Comparison of ENCODE assay signal across 10 mouse cellular contexts in genomic region chr15:79322281-79322990, GRCm38 (mm10). TPM values are rescaled to one million over a fixed set of nuclear protein-coding genes. Genes with fewer than 3 reads are reported as not detected.
DNase-seq lines count a peak whose midpoint lies in the region; ATAC-seq and TF ChIP-seq lines count a peak whose summit lies in the region.
"Had no signal": no experiment of that assay in that cellular context is flagged by ENCODE, and none has a peak within 500 bp of the region (broad histone marks: within the 10 kb centered on the region; RNA-seq: fewer than 3 reads in every experiment).

No protein-coding gene starts in this region.

- peak overlapping the region; percentile 66 for H3K27ac ChIP-seq in spleen, adult 2 months (ENCODE audit: insufficient read depth, low read length)
- peak overlapping the region; percentile 80 for H3K27ac ChIP-seq in lung, embryonic 15.5 days
- no peak overlapping the region for H3K27ac ChIP-seq in hindbrain, embryonic 12.5 days
- H3K27ac ChIP-seq in hindbrain, embryonic 10.5 days, result no peak overlapping the region

- no peak overlapping the region for H3K4me2 ChIP-seq in lung, embryonic 15.5 days
- H3K4me2 ChIP-seq in hindbrain, embryonic 12.5 days (replicated peaks), result no peak overlapping the region

- no peaks in the 10 kb centered on the region for H3K36me3 ChIP-seq in spleen, adult 2 months (ENCODE audit: control insufficient read depth, insufficient read depth, low read length)
- H3K36me3 ChIP-seq in lung, embryonic 15.5 days, result no peaks in the 10 kb centered on the region
- H3K36me3 ChIP-seq in hindbrain, embryonic 12.5 days, result 0 out of 2 replicates have a peak, but pooled peaks cover 3% of the 10 kb centered on the region
- H3K36me3 ChIP-seq in hindbrain, embryonic 10.5 days, result peaks cover 6% of the 10 kb centered on the region

- WGBS in spleen, adult 2 months, result 23% methylated on average over 11 of the region's 11 CpGs
- whole genome bisulfite sequencing in lung, embryonic 15.5 days, result 35% methylated on average over 11 of the region's 11 CpGs
- WGBS in hindbrain, embryonic 12.5 days, result 78% methylated on average over 11 of the region's 11 CpGs
- 80% methylated on average over 11 of the region's 11 CpGs for WGBS in hindbrain, embryonic 10.5 days

- TF ChIP-seq POLR2A in spleen, adult 2 months (IDR thresholded peaks at IDR 0.05; ENCODE audit: low read depth, low read length), result no peak

- no peak for TF ChIP-seq CTCF in spleen, adult 2 months (IDR thresholded peaks at IDR 0.05; ENCODE audit: extremely low read depth, insufficient read depth, insufficient read length, insufficient replicate concordance)

- ATAC-seq in lung, embryonic 15.5 days (ENCODE audit: borderline replicate concordance, extremely low read depth, low FRiP score, low TSS enrichment), result no peak
- ATAC-seq in hindbrain, embryonic 12.5 days (ENCODE audit: low FRiP score), result no peak

- peak; percentile 22 to 53 for DNase-seq in adrenal gland, postnatal 36 days
- no peak for DNase-seq in adrenal gland, adult 8-10 months
- DNase-seq in spleen, adult 2 months (ENCODE audit: low read depth in 1 of 2, low spot score in 2 of 2), result no peak
- DNase-seq in spleen, postnatal 4 days (ENCODE audit: low spot score in 2 of 2), result no peak
- no peak for DNase-seq in hindbrain, embryonic 10.5 days (ENCODE audit: low spot score)
- DNase-seq in MN1 (ENCODE audit: low spot score), result no peak
- DNase-seq: left cerebral cortex, postnatal 4 days had no signal

- H3K9ac ChIP-seq in lung, embryonic 15.5 days, result no peak overlapping the region
- no peak overlapping the region for H3K9ac ChIP-seq in hindbrain, embryonic 12.5 days

- peaks cover 24% of the 10 kb centered on the region; the same call in 1 of the 2 replicates for H3K4me1 ChIP-seq in spleen, adult 2 months (ENCODE audit: control insufficient read depth, insufficient read depth, insufficient read length)
- peaks cover 55% of the 10 kb centered on the region for H3K4me1 ChIP-seq in lung, embryonic 15.5 days
- H3K4me1 ChIP-seq in hindbrain, embryonic 12.5 days, result peaks cover 29% of the 10 kb centered on the region
- H3K4me1 ChIP-seq in hindbrain, embryonic 10.5 days (replicated peaks), result peaks cover 50% of the 10 kb centered on the region

- H3K27me3 ChIP-seq in spleen, adult 2 months (ENCODE audit: control insufficient read depth, insufficient read depth, low read length), result no peaks in the 10 kb centered on the region
- no peaks in the 10 kb centered on the region for H3K27me3 ChIP-seq in lung, embryonic 15.5 days
- no peaks in the 10 kb centered on the region for H3K27me3 ChIP-seq in hindbrain, embryonic 12.5 days
- no peaks in the 10 kb centered on the region for H3K27me3 ChIP-seq in hindbrain, embryonic 10.5 days (ENCODE audit: insufficient read depth, poor library complexity, severe bottlenecking)

- no peak overlapping the region; the same call in 1 of the 2 replicates for H3K4me3 ChIP-seq in spleen, adult 2 months (ENCODE audit: extremely low read depth, insufficient read depth, insufficient read length)
- no peak overlapping the region for H3K4me3 ChIP-seq in lung, embryonic 15.5 days
- H3K4me3 ChIP-seq in hindbrain, embryonic 12.5 days, result no peak overlapping the region
- no peak overlapping the region for H3K4me3 ChIP-seq in hindbrain, embryonic 10.5 days

- H3K9me3 ChIP-seq in lung, embryonic 15.5 days, result no peaks in the 10 kb centered on the region
- no peaks in the 10 kb centered on the region for H3K9me3 ChIP-seq in hindbrain, embryonic 12.5 days (replicated peaks)
- H3K9me3 ChIP-seq in hindbrain, embryonic 10.5 days, result no peaks in the 10 kb centered on the region

RNA-seq across cellular contexts. Expression of gene Pla2g6, which starts 5.8 kb away (rescaled TPM):
- total RNA-seq in adrenal gland, postnatal 36 days (2021), result 10 to 100 TPM; 25.1 to 30.8 TPM
- 10 to 100 TPM; 27.8 to 36.2 (median 33.1) TPM for total RNA-seq in adrenal gland, adult 8-10 months (2022)
- polyA plus RNA-seq in spleen, adult 2 months (2012; rRNA removed), result 15.1 and 19.3 TPM in 2 replicates
- polyA plus RNA-seq in lung, embryonic 15.5 days (2015; fragmentation: Nextera tagmentation; extraction: Ambion mirVana), result 19.1 and 20.2 TPM in 2 replicates
- polyA plus RNA-seq in hindbrain, embryonic 12.5 days (2016; fragmentation: Nextera tagmentation; extraction: Ambion mirVana), result 36.5 and 38.9 TPM in 2 replicates
- 24.2 and 25.3 TPM in 2 replicates for polyA plus RNA-seq in hindbrain, embryonic 10.5 days (2016; fragmentation: Nextera tagmentation; extraction: Ambion mirVana)

RNA-seq across cellular contexts. Expression of gene Maff, which starts 24.0 kb away (rescaled TPM):
- total RNA-seq in adrenal gland, postnatal 36 days (2021), result 10 to 100 TPM in 1 of 2 experiments, 1 to 10 TPM in 1; 6.3 to 19.1 TPM
- total RNA-seq in adrenal gland, adult 8-10 months (2022), result 1 to 10 TPM; 5.2 to 6.7 (median 6.1) TPM
- 2.0 and 2.6 TPM in 2 replicates for polyA plus RNA-seq in spleen, adult 2 months (2012; rRNA removed)
- polyA plus RNA-seq in lung, embryonic 15.5 days (2015; fragmentation: Nextera tagmentation; extraction: Ambion mirVana), result 4.8 and 5.3 TPM in 2 replicates
- 1.4 and 1.5 TPM in 2 replicates for polyA plus RNA-seq in hindbrain, embryonic 12.5 days (2016; fragmentation: Nextera tagmentation; extraction: Ambion mirVana)
- 0.97 and 1.1 TPM in 2 replicates for polyA plus RNA-seq in hindbrain, embryonic 10.5 days (2016; fragmentation: Nextera tagmentation; extraction: Ambion mirVana)

RNA-seq across cellular contexts. Expression of gene Baiap2l2, which starts 37.1 kb away (rescaled TPM):
- not detected for total RNA-seq in adrenal gland, postnatal 36 days (2021)
- 1 to 10 TPM in 1 of 4 experiments, under 1 TPM in 1, not detected in 2; 0.35 to 1.6 TPM for total RNA-seq in adrenal gland, adult 8-10 months (2022)
- 0.14 and 0.18 TPM in 2 replicates for polyA plus RNA-seq in spleen, adult 2 months (2012; rRNA removed)
- 3.1 and 4.4 TPM in 2 replicates for polyA plus RNA-seq in lung, embryonic 15.5 days (2015; fragmentation: Nextera tagmentation; extraction: Ambion mirVana)
- 0.92 and 4.1 TPM in 2 replicates for polyA plus RNA-seq in hindbrain, embryonic 12.5 days (2016; fragmentation: Nextera tagmentation; extraction: Ambion mirVana)
- polyA plus RNA-seq in hindbrain, embryonic 10.5 days (2016; fragmentation: Nextera tagmentation; extraction: Ambion mirVana), result 1.7 and 2.0 TPM in 2 replicates
- total RNA-seq: common myeloid progenitor, adult 5-6 weeks had no signal

Comparison
In these comparisons a context has a peak if more than half of its experiments do, and no peak if none do; other contexts are left out.
1. DNase-seq: peak in adrenal gland, postnatal 36 days (2 of 2); none in adrenal gland, adult 8-10 months (single experiment), spleen, adult 2 months (0 of 2), spleen, postnatal 4 days (0 of 2), hindbrain, embryonic 10.5 days (single experiment) and MN1 (single experiment).
2. H3K27ac ChIP-seq: peak in spleen, adult 2 months (single experiment) and lung, embryonic 15.5 days (single experiment); none in hindbrain, embryonic 12.5 days (single experiment) and hindbrain, embryonic 10.5 days (single experiment).